ENCODE assay signal across 23 mouse cellular contexts in the genomic region with DNA sequence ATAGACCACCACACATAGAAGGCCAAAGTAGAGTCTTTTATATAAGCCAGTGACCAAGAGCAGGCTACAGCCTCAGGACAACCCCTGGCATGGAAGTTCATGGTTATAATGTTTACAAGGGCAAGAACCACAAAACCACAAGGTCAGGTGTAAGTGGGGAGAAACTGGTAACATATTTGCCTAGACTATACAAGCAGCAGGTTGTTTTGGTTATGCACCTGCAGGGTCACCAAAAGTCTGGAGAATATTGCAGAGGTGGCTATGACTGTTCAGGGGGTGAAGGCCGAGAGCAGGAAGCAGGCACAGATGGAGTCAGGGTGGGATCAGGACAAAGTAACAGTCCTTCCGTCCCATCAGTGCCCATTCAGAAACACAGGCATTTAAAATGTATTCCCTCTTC. TPM values are rescaled to one million over a fixed set of nuclear protein-coding genes. Genes with fewer than 3 reads are reported as not detected.
DNase-seq lines count a peak whose midpoint lies in the region; ATAC-seq and TF ChIP-seq lines count a peak whose summit lies in the region.
"Had no signal": no experiment of that assay in that cellular context is flagged by ENCODE, and none has a peak within 500 bp of the region (broad histone marks: within the 10 kb centered on the region; RNA-seq: fewer than 3 reads in every experiment).

No protein-coding gene starts in this region.

- H3K27ac ChIP-seq in intestine, embryonic 14.5 days (ENCODE audit: low read depth) = no peak overlapping the region
- H3K27ac ChIP-seq in intestine, embryonic 15.5 days = no peak overlapping the region
- peak overlapping the region; percentile 68 for H3K27ac ChIP-seq in spleen, adult 2 months (ENCODE audit: insufficient read depth, low read length)
- H3K27ac ChIP-seq in limb, embryonic 10.5 days = no peak overlapping the region
- H3K27ac ChIP-seq: embryonic facial prominence, embryonic 15.5 days; forebrain, embryonic 10.5 days; gastrocnemius, adult 2 months; heart, embryonic 13.5 days; hindbrain, embryonic 13.5 days; hindbrain, postnatal 0 days had no signal

- TF ChIP-seq CTCF in spleen, adult 2 months (IDR thresholded peaks at IDR 0.05; ENCODE audit: extremely low read depth, insufficient read depth, insufficient read length, insufficient replicate concordance) = no peak

- WGBS in intestine, embryonic 14.5 days = 79% methylated on average over 2 of the region's 2 CpGs
- 88% methylated on average over 2 of the region's 2 CpGs for WGBS in intestine, embryonic 15.5 days
- WGBS in spleen, adult 2 months = 33% methylated on average over 2 of the region's 2 CpGs
- WGBS in limb, embryonic 10.5 days = 90% methylated on average over 2 of the region's 2 CpGs

- no peak overlapping the region for H3K9ac ChIP-seq in intestine, embryonic 14.5 days (ENCODE audit: low read length)
- H3K9ac ChIP-seq in intestine, embryonic 15.5 days = no peak overlapping the region
- H3K9ac ChIP-seq: embryonic facial prominence, embryonic 15.5 days; heart, embryonic 13.5 days; hindbrain, embryonic 13.5 days had no signal

- no peak for TF ChIP-seq POLR2A in spleen, adult 2 months (IDR thresholded peaks at IDR 0.05; ENCODE audit: low read depth, low read length)

- no peak overlapping the region for H3K4me2 ChIP-seq in intestine, embryonic 14.5 days (ENCODE audit: low read length)
- H3K4me2 ChIP-seq in intestine, embryonic 15.5 days (replicated peaks) = no peak overlapping the region
- H3K4me2 ChIP-seq: embryonic facial prominence, embryonic 15.5 days; heart, embryonic 13.5 days; hindbrain, embryonic 13.5 days had no signal

- DNase-seq in intestine, embryonic 14.5 days (ENCODE audit: low spot score) = peak; percentile 13
- DNase-seq in spleen, adult 2 months (ENCODE audit: low read depth in 1 of 2, low spot score in 2 of 2) = peak in 1 of 2 experiments; percentile 15
- no peak for DNase-seq in spleen, adult 18-20 months
- peak; percentile 90 for DNase-seq in A20 (ENCODE audit: low read depth, low spot score)
- DNase-seq in limb, embryonic 10.5 days (ENCODE audit: low spot score) = peak; percentile 7
- no peak for DNase-seq in left cerebral cortex, adult 11 months (ENCODE audit: low spot score)
- no peak for DNase-seq in embryo, embryonic 10 days (ENCODE audit: low spot score)
- DNase-seq: adrenal gland, postnatal 14 days; cerebellum, adult 18-20 months; cerebellum, postnatal 10 days; embryo, embryonic 11 days; gastrocnemius, adult 2 months; gastrocnemius, postnatal 25 days; heart, postnatal 4 days had no signal

- H3K4me1 ChIP-seq in intestine, embryonic 14.5 days (replicated peaks; ENCODE audit: control insufficient read depth, insufficient read depth, low read length) = no peaks in the 10 kb centered on the region
- no peaks in the 10 kb centered on the region for H3K4me1 ChIP-seq in intestine, embryonic 15.5 days (replicated peaks)
- H3K4me1 ChIP-seq in spleen, adult 2 months (ENCODE audit: control insufficient read depth, insufficient read depth, insufficient read length) = peaks cover 5% of the 10 kb centered on the region; the same call in 1 of the 2 replicates
- H3K4me1 ChIP-seq in limb, embryonic 10.5 days = no peaks in the 10 kb centered on the region
- H3K4me1 ChIP-seq: embryonic facial prominence, embryonic 15.5 days; forebrain, embryonic 10.5 days; hindbrain, embryonic 13.5 days had no signal

- H3K9me3 ChIP-seq in intestine, embryonic 14.5 days (ENCODE audit: control insufficient read depth, low read length) = no peaks in the 10 kb centered on the region
- H3K9me3 ChIP-seq in intestine, embryonic 15.5 days = no peaks in the 10 kb centered on the region
- no peaks in the 10 kb centered on the region for H3K9me3 ChIP-seq in limb, embryonic 10.5 days (replicated peaks)
- H3K9me3 ChIP-seq: embryonic facial prominence, embryonic 15.5 days; forebrain, embryonic 10.5 days; heart, embryonic 13.5 days; hindbrain, embryonic 13.5 days had no signal

- no peaks in the 10 kb centered on the region for H3K27me3 ChIP-seq in intestine, embryonic 14.5 days (replicated peaks; ENCODE audit: control insufficient read depth, insufficient read depth, low read length)
- no peaks in the 10 kb centered on the region for H3K27me3 ChIP-seq in intestine, embryonic 15.5 days (replicated peaks)
- H3K27me3 ChIP-seq in spleen, adult 2 months (ENCODE audit: control insufficient read depth, insufficient read depth, low read length) = no peaks in the 10 kb centered on the region
- H3K27me3 ChIP-seq in limb, embryonic 10.5 days (ENCODE audit: low read depth, poor library complexity, severe bottlenecking) = no peaks in the 10 kb centered on the region
- H3K27me3 ChIP-seq: embryonic facial prominence, embryonic 15.5 days; heart, embryonic 13.5 days; hindbrain, embryonic 13.5 days had no signal

- no peak for ATAC-seq in intestine, embryonic 14.5 days (replicated peaks; ENCODE audit: low FRiP score, low TSS enrichment, low read depth)
- no peak for ATAC-seq in intestine, embryonic 15.5 days
- ATAC-seq: CD4-positive, CD25-positive, alpha-beta regulatory T cell, adult 4 months; forebrain, embryonic 14.5 days; hindbrain, postnatal 0 days had no signal

- H3K4me3 ChIP-seq in intestine, embryonic 14.5 days (ENCODE audit: low read depth, low read length) = no peak overlapping the region
- H3K4me3 ChIP-seq in intestine, embryonic 15.5 days (replicated peaks) = no peak overlapping the region
- H3K4me3 ChIP-seq in spleen, adult 2 months (ENCODE audit: extremely low read depth, insufficient read depth, insufficient read length) = no peak overlapping the region
- no peak overlapping the region for H3K4me3 ChIP-seq in limb, embryonic 10.5 days
- H3K4me3 ChIP-seq: embryonic facial prominence, embryonic 15.5 days; erythroblast, embryonic 14.5 days; forebrain, embryonic 10.5 days; gastrocnemius, adult 2 months; heart, embryonic 13.5 days; hindbrain, embryonic 13.5 days had no signal

- H3K36me3 ChIP-seq in intestine, embryonic 14.5 days (ENCODE audit: control insufficient read depth, insufficient read depth, low read length) = no peaks in the 10 kb centered on the region
- H3K36me3 ChIP-seq in intestine, embryonic 15.5 days = no peaks in the 10 kb centered on the region
- no peaks in the 10 kb centered on the region for H3K36me3 ChIP-seq in spleen, adult 2 months (ENCODE audit: control insufficient read depth, insufficient read depth, low read length)
- no peaks in the 10 kb centered on the region for H3K36me3 ChIP-seq in limb, embryonic 10.5 days
- H3K36me3 ChIP-seq: embryonic facial prominence, embryonic 15.5 days; forebrain, embryonic 10.5 days; heart, embryonic 13.5 days; hindbrain, embryonic 13.5 days had no signal

RNA-seq across cellular contexts. Expression of a gene that starts 7.7 kb away (rescaled TPM):
- polyA plus RNA-seq in intestine, embryonic 14.5 days (2014; fragmentation: Nextera tagmentation; extraction: Ambion mirVana) = 104 and 109 TPM in 2 replicates
- polyA plus RNA-seq in intestine, embryonic 15.5 days (2015; fragmentation: Nextera tagmentation; extraction: Ambion mirVana) = 89.8 and 102 TPM in 2 replicates
- 16.3 and 20.3 TPM in 2 replicates for polyA plus RNA-seq in spleen, adult 2 months (2012; rRNA removed)
- polyA plus RNA-seq in limb, embryonic 10.5 days (2016; fragmentation: Nextera tagmentation; extraction: Ambion mirVana) = 119 and 125 TPM in 2 replicates

Comparison
In these comparisons a context has a peak if more than half of its experiments do, and no peak if none do; other contexts are left out.
1. DNase-seq: peak in intestine, embryonic 14.5 days (single experiment), A20 (single experiment) and limb, embryonic 10.5 days (single experiment); none in spleen, adult 18-20 months (0 of 2), left cerebral cortex, adult 11 months (single experiment) and embryo, embryonic 10 days (single experiment).